Mouse (Mus musculus): Measurements from ENCODE around the gene Prtn3. TPM values are rescaled to one million over a fixed set of nuclear protein-coding genes. Genes with fewer than 3 reads are reported as not detected.

Prtn3 gene
- polyA plus RNA-seq, 1 experiment from 2014 or later, result 12.2 TPM

GRCm38 (mm10) chr10:79928030-79928694, 53.9 kb downstream of the Prtn3 start:
- H3K9ac ChIP-seq, result peak overlapping the region; percentile 78
- H3K4me2 ChIP-seq, result peak overlapping the region; percentile 81
- peak overlapping the region; percentile 92 for H3K4me3 ChIP-seq
- H3K27ac ChIP-seq, result peak overlapping the region; percentile 89
- H3K4me1 ChIP-seq, result peaks cover 42% of the 10 kb centered on the region
- WGBS, result under 1% methylated on average over 19 of the region's 29 CpGs
- H3K36me3 ChIP-seq (replicated peaks), result peaks cover 6% of the 10 kb centered on the region; the same call in 1 of the 2 replicates
- peaks cover 5% of the 10 kb centered on the region for H3K27me3 ChIP-seq (replicated peaks)
- ATAC-seq (replicated peaks), result no peak
- H3K9me3 ChIP-seq, result no peaks in the 10 kb centered on the region

- H3K9me3 ChIP-seq, result no peaks in the 10 kb centered on the region
- peaks cover 6% of the 10 kb centered on the region; the same call in 1 of the 2 replicates for H3K36me3 ChIP-seq (replicated peaks)
- ATAC-seq (replicated peaks), result no peak
- peak overlapping the region; percentile 92 for H3K4me3 ChIP-seq
- H3K27ac ChIP-seq, result peak overlapping the region; percentile 89
- no peaks in the 10 kb centered on the region for H3K27me3 ChIP-seq (replicated peaks)
- peaks cover 51% of the 10 kb centered on the region for H3K4me1 ChIP-seq
- 28% methylated on average over 9 of the region's 9 CpGs for WGBS
- H3K9ac ChIP-seq, result peak overlapping the region; percentile 35
- peak overlapping the region; percentile 81 for H3K4me2 ChIP-seq
Observed at GRCm38 (mm10) chr10:79928907-79929701, 54.8 kb downstream of the Prtn3 start.

- WGBS, result 85% methylated on average over 18 of the region's 18 CpGs
- Histone ChIP-seq H3K36me3 (replicated peaks) (peaks cover 6% of the 10 kb centered on the region; the same call in 1 of the 2 replicates), H3K9me3 (no peaks in the 10 kb centered on the region), H3K4me3 (no peak overlapping the region), H3K27me3 (replicated peaks) (no peaks in the 10 kb centered on the region), H3K4me1 (peaks cover 50% of the 10 kb centered on the region), H3K4me2 (0 out of 2 replicates have a peak overlapping the region, but pooled peaks have one; percentile 81), H3K9ac (no peak overlapping the region), H3K27ac (no peak overlapping the region)
- ATAC-seq (replicated peaks), result no peak
Observed at GRCm38 (mm10) chr10:79929967-79930825, 55.9 kb downstream of the Prtn3 start.

- no peaks in the 10 kb centered on the region for H3K9me3 ChIP-seq
- H3K27me3 ChIP-seq (replicated peaks), result no peaks in the 10 kb centered on the region
- peaks cover 46% of the 10 kb centered on the region for H3K4me1 ChIP-seq
- peaks cover 6% of the 10 kb centered on the region; the same call in 1 of the 2 replicates for H3K36me3 ChIP-seq (replicated peaks)
- no peak overlapping the region for H3K9ac ChIP-seq
- H3K4me3 ChIP-seq, result no peak overlapping the region
- no peak for ATAC-seq (replicated peaks)
- no peak overlapping the region for H3K4me2 ChIP-seq
- WGBS, result 79% methylated on average over 16 of the region's 16 CpGs
- H3K27ac ChIP-seq, result no peak overlapping the region
Observed at GRCm38 (mm10) chr10:79930826-79931186, 56.5 kb downstream of the Prtn3 start.

- Histone ChIP-seq H3K27ac (no peak overlapping the region), H3K9ac (no peak overlapping the region), H3K4me2 (no peak overlapping the region), H3K4me3 (no peak overlapping the region), H3K27me3 (replicated peaks) (no peaks in the 10 kb centered on the region), H3K36me3 (replicated peaks) (peaks cover 6% of the 10 kb centered on the region; the same call in 1 of the 2 replicates), H3K9me3 (no peaks in the 10 kb centered on the region), H3K4me1 (peaks cover 43% of the 10 kb centered on the region)
- 83% methylated on average over 9 of the region's 9 CpGs for WGBS
- ATAC-seq (replicated peaks), result no peak
Observed at GRCm38 (mm10) chr10:79931797-79932196, 57.5 kb downstream of the Prtn3 start.

GRCm38 (mm10) chr10:79932736-79933135, 58.5 kb downstream of the Prtn3 start:
- Histone ChIP-seq H3K9me3 (no peaks in the 10 kb centered on the region), H3K4me3 (no peak overlapping the region), H3K9ac (no peak overlapping the region), H3K27ac (peak overlapping the region; percentile 39; the same call in 1 of the 2 replicates), H3K36me3 (replicated peaks) (peaks cover 6% of the 10 kb centered on the region; the same call in 1 of the 2 replicates), H3K4me1 (peaks cover 50% of the 10 kb centered on the region), H3K27me3 (replicated peaks) (no peaks in the 10 kb centered on the region), H3K4me2 (no peak overlapping the region)
- no peak for ATAC-seq (replicated peaks)
- 27% methylated on average over 8 of the region's 8 CpGs for WGBS

Small RNA genes within 50 kb of the gene (microRNA-seq; reads per million reads assigned to microRNA genes)
- gene Mir6910, result not detected

Other genes starting within 250 kb of the Prtn3 start
- 27.9 and 30.1 TPM in 2 replicates for gene Shc2, start 236.6 kb upstream of the Prtn3 start, polyA plus RNA-seq (2015; fragmentation: Nextera tagmentation; extraction: Ambion mirVana)
- gene Odf3l2, start 228.7 kb upstream of the Prtn3 start, polyA plus RNA-seq (2015; fragmentation: Nextera tagmentation; extraction: Ambion mirVana), result 0.41 and 0.44 TPM in 2 replicates
- 0.79 and 1.1 TPM in 2 replicates for gene Madcam1, start 209.9 kb upstream of the Prtn3 start, polyA plus RNA-seq (2015; fragmentation: Nextera tagmentation; extraction: Ambion mirVana)
- 99.8 and 105 TPM in 2 replicates for gene Tpgs1, start 205.1 kb upstream of the Prtn3 start, polyA plus RNA-seq (2015; fragmentation: Nextera tagmentation; extraction: Ambion mirVana)
- 88.8 and 91.6 TPM in 2 replicates for gene Cdc34, start 192.3 kb upstream of the Prtn3 start, polyA plus RNA-seq (2015; fragmentation: Nextera tagmentation; extraction: Ambion mirVana)
- 1.7 and 2.2 TPM in 2 replicates for gene Gzmm, start 185.5 kb upstream of the Prtn3 start, polyA plus RNA-seq (2015; fragmentation: Nextera tagmentation; extraction: Ambion mirVana)
- gene Bsg, start 170.0 kb upstream of the Prtn3 start, polyA plus RNA-seq (2015; fragmentation: Nextera tagmentation; extraction: Ambion mirVana), result 819 and 876 TPM in 2 replicates
- gene Hcn2, start 157.8 kb upstream of the Prtn3 start, polyA plus RNA-seq (2015; fragmentation: Nextera tagmentation; extraction: Ambion mirVana), result 1.3 and 1.7 TPM in 2 replicates
- 48.3 and 50.6 TPM in 2 replicates for gene Polrmt, start 127.9 kb upstream of the Prtn3 start, polyA plus RNA-seq (2015; fragmentation: Nextera tagmentation; extraction: Ambion mirVana)
- gene Fgf22, start 119.4 kb upstream of the Prtn3 start, polyA plus RNA-seq (2015; fragmentation: Nextera tagmentation; extraction: Ambion mirVana), result 1.4 and 1.6 TPM in 2 replicates
- 109 and 117 TPM in 2 replicates for gene Rnf126, start 107.5 kb upstream of the Prtn3 start, polyA plus RNA-seq (2015; fragmentation: Nextera tagmentation; extraction: Ambion mirVana)
- gene Fstl3, start 97.2 kb upstream of the Prtn3 start, polyA plus RNA-seq (2015; fragmentation: Nextera tagmentation; extraction: Ambion mirVana), result 1.9 and 2.0 TPM in 2 replicates
- 0.17 TPM in 1 of 2 replicates, not detected in the other for gene Prss57, start 83.5 kb upstream of the Prtn3 start, polyA plus RNA-seq (2015; fragmentation: Nextera tagmentation; extraction: Ambion mirVana)
- 337 and 348 TPM in 2 replicates for gene Palm, start 80.9 kb upstream of the Prtn3 start, polyA plus RNA-seq (2015; fragmentation: Nextera tagmentation; extraction: Ambion mirVana)
- gene Misp, start 53.5 kb upstream of the Prtn3 start, polyA plus RNA-seq (2015; fragmentation: Nextera tagmentation; extraction: Ambion mirVana), result 0.23 and 0.85 TPM in 2 replicates
- 72.7 and 79.4 TPM in 2 replicates for gene Ptbp1, start 20.0 kb upstream of the Prtn3 start, polyA plus RNA-seq (2015; fragmentation: Nextera tagmentation; extraction: Ambion mirVana)
- gene Plppr3, start 158 bp downstream of the Prtn3 start, polyA plus RNA-seq (2015; fragmentation: Nextera tagmentation; extraction: Ambion mirVana), result 496 and 503 TPM in 2 replicates
- 1.2 TPM in 1 of 2 replicates, not detected in the other for gene Elane, start 11.8 kb downstream of the Prtn3 start, polyA plus RNA-seq (2015; fragmentation: Nextera tagmentation; extraction: Ambion mirVana)
- gene Cfd, start 16.4 kb downstream of the Prtn3 start, polyA plus RNA-seq (2015; fragmentation: Nextera tagmentation; extraction: Ambion mirVana), result not detected in 2 replicates
- 64.5 and 66.5 TPM in 2 replicates for gene Med16, start 34.4 kb downstream of the Prtn3 start, polyA plus RNA-seq (2015; fragmentation: Nextera tagmentation; extraction: Ambion mirVana)
- gene Gm26602, start 36.4 kb downstream of the Prtn3 start, polyA plus RNA-seq (2015; fragmentation: Nextera tagmentation; extraction: Ambion mirVana), result not detected in 2 replicates
- 3.1 and 3.3 TPM in 2 replicates for gene Kiss1r, start 42.5 kb downstream of the Prtn3 start, polyA plus RNA-seq (2015; fragmentation: Nextera tagmentation; extraction: Ambion mirVana)
- 292 and 296 TPM in 2 replicates for gene R3hdm4, start 46.7 kb downstream of the Prtn3 start, polyA plus RNA-seq (2015; fragmentation: Nextera tagmentation; extraction: Ambion mirVana)
- 2.9 and 4.7 TPM in 2 replicates for gene Arid3a, start 52.6 kb downstream of the Prtn3 start, polyA plus RNA-seq (2015; fragmentation: Nextera tagmentation; extraction: Ambion mirVana)
- gene Wdr18, start 85.7 kb downstream of the Prtn3 start, polyA plus RNA-seq (2015; fragmentation: Nextera tagmentation; extraction: Ambion mirVana), result 87.3 and 87.5 TPM in 2 replicates
- gene Grin3b, start 96.2 kb downstream of the Prtn3 start, polyA plus RNA-seq (2015; fragmentation: Nextera tagmentation; extraction: Ambion mirVana), result 0.34 and 0.66 TPM in 2 replicates
- 24.3 and 28.3 TPM in 2 replicates for gene Tmem259, start 109.9 kb downstream of the Prtn3 start, polyA plus RNA-seq (2015; fragmentation: Nextera tagmentation; extraction: Ambion mirVana)
- gene Cnn2, start 114.1 kb downstream of the Prtn3 start, polyA plus RNA-seq (2015; fragmentation: Nextera tagmentation; extraction: Ambion mirVana), result 28.6 and 34.4 TPM in 2 replicates
- 4.4 and 4.8 TPM in 2 replicates for gene Abca7, start 122.0 kb downstream of the Prtn3 start, polyA plus RNA-seq (2015; fragmentation: Nextera tagmentation; extraction: Ambion mirVana)
- gene Arhgap45, start 142.2 kb downstream of the Prtn3 start, polyA plus RNA-seq (2015; fragmentation: Nextera tagmentation; extraction: Ambion mirVana), result 1.9 and 2.2 TPM in 2 replicates
- 132 and 148 TPM in 2 replicates for gene Polr2e, start 165.3 kb downstream of the Prtn3 start, polyA plus RNA-seq (2015; fragmentation: Nextera tagmentation; extraction: Ambion mirVana)
- 522 and 546 TPM in 2 replicates for gene Gpx4, start 172.7 kb downstream of the Prtn3 start, polyA plus RNA-seq (2015; fragmentation: Nextera tagmentation; extraction: Ambion mirVana)
- gene Sbno2, start 231.1 kb downstream of the Prtn3 start, polyA plus RNA-seq (2015; fragmentation: Nextera tagmentation; extraction: Ambion mirVana), result 13.8 and 16.8 TPM in 2 replicates
- gene Stk11, start 241.3 kb downstream of the Prtn3 start, polyA plus RNA-seq (2015; fragmentation: Nextera tagmentation; extraction: Ambion mirVana), result 19.6 and 20.5 TPM in 2 replicates

Measured in midbrain, embryonic 15.5 days (tissue).